Mouse (Mus musculus) MEL (cell line): ENCODE results near the gene Slc7a11.

Experiments used
- CHD2 ChIP-seq: IDR thresholded peaks from 2 replicates; pipeline ENCODE4 v1.6.1; 2011; ENCODE audit warnings: low read length, improper control_type of control experiment
- CTCF ChIP-seq, 3 experiments: IDR thresholded peaks in 2 of 3; conservative IDR thresholded peaks in 1 of 3; 2 replicates each; pipeline ENCODE4 v1.5.1; 2011 to 2012; ENCODE audit warnings: low read length in 3 of 3, low read depth in 2 of 3, mild to moderate bottlenecking in 2 of 3, improper control_type of control experiment in 1 of 3, inconsistent platforms in 1 of 3, mixed read lengths in 1 of 3, moderate library complexity in 1 of 3; ENCODE audit not compliant: control insufficient read depth in 1 of 3, insufficient read depth in 1 of 3, poor library complexity in 1 of 3, severe bottlenecking in 1 of 3
- GATA1 ChIP-seq: IDR thresholded peaks from 2 replicates; pipeline ENCODE4 v1.6.1; 2011; ENCODE audit warnings: low read depth, low read length, improper control_type of control experiment
- KAT2A ChIP-seq: conservative IDR thresholded peaks from 2 replicates; pipeline ENCODE4 v1.6.1; 2012; ENCODE audit warnings: low read depth, low read length, improper control_type of control experiment, inconsistent platforms
- MAX ChIP-seq: IDR thresholded peaks from 2 replicates; pipeline ENCODE4 v1.6.1; 2011; ENCODE audit warnings: low read length, improper control_type of control experiment
- MEF2A ChIP-seq: IDR thresholded peaks from 2 replicates; pipeline ENCODE4 v1.6.1; 2014; ENCODE audit warnings: low read depth, mild to moderate bottlenecking, inconsistent platforms, low read length, improper control_type of control experiment; ENCODE audit not compliant: poor library complexity, insufficient replicate concordance, severe bottlenecking; ENCODE audit errors: extremely low read depth
- NELFE ChIP-seq: IDR thresholded peaks from 2 replicates; pipeline ENCODE4 v1.6.1; 2011; ENCODE audit warnings: low read depth, low read length, improper control_type of control experiment
- NRF1 ChIP-seq: IDR thresholded peaks from 2 replicates; pipeline ENCODE4 v1.6.1; 2014; ENCODE audit warnings: low read depth, mild to moderate bottlenecking, inconsistent platforms, low read length, improper control_type of control experiment, moderate library complexity; ENCODE audit not compliant: poor library complexity, insufficient read depth, severe bottlenecking
- POLR2A ChIP-seq, 2 experiments: IDR thresholded peaks; 2 replicates each; pipeline ENCODE4 v1.6.1; 2011 to 2012; ENCODE audit warnings: low read length in 2 of 2, mild to moderate bottlenecking in 2 of 2, control low read depth in 1 of 2, improper control_type of control experiment in 1 of 2, low read depth in 1 of 2, moderate library complexity in 1 of 2; ENCODE audit not compliant: control insufficient read depth in 1 of 2, insufficient read depth in 1 of 2, poor library complexity in 1 of 2
- TBP ChIP-seq: IDR thresholded peaks from 2 replicates; pipeline ENCODE4 v1.8.0; 2011; ENCODE audit warnings: low read depth, low read length, improper control_type of control experiment

- TF ChIP-seq POLR2A (IDR thresholded peaks at IDR 0.05; ENCODE audit: control insufficient read depth in 1 of 2, insufficient read depth in 1 of 2, low read depth in 1 of 2, low read length in 2 of 2, poor library complexity in 1 of 2) (no peak), KAT2A (no peak), CTCF (IDR thresholded peaks at IDR 0.05 in 2 of 3, conservative IDR thresholded peaks at IDR 0.05 in 1 of 3; ENCODE audit: control insufficient read depth in 1 of 3, insufficient read depth in 1 of 3, low read depth in 2 of 3, low read length in 3 of 3, poor library complexity in 1 of 3, severe bottlenecking in 1 of 3) (no peak), GATA1 (no peak), TBP (no peak), MEF2A (no peak), MAX (no peak), NRF1 (no peak), NELFE (no peak), CHD2 (no peak)
Observed at GRCm38 (mm10) chr3:50369791-50370190, 73.6 kb downstream of the Slc7a11 start.
